Mouse (Mus musculus): ENCODE results near the gene Map3k11. TPM values are rescaled to one million over a fixed set of nuclear protein-coding genes. Genes with fewer than 3 reads are reported as not detected.
"Not testable (repeated sequence)": the region's sequence is repeated elsewhere in the genome, so short reads cannot be mapped to it uniquely, and the experiment has no call there.

Map3k11 gene
- total and polyA plus RNA-seq, 3 experiments, result 20.8 to 31.9 (median 23.2) TPM

DNA sequence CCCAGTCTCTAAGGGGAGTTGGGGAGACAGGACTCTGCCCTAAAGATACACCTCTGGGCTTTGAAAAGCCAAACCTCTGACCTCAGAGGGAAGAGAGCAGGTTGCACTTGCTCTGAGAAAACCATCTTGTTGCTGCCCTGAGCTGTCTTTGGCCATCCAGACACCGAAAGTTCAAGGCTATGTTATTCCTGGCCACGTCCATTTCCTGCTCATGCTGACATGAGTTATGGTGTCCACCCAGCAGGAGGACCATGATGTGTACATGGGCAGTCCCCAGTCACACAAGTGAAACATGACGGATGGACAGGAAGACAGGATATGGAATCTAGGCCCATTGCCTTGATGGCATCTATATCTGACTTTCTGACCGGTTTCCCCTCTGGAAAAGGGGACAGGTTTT lies 8.1 kb upstream of the Map3k11 start:
- Histone ChIP-seq H3K4me3 (no peak overlapping the region), H3K27ac (no peak overlapping the region), H3K27me3 (ENCODE audit: control insufficient read depth, insufficient read depth, low read length) (no peaks in the 10 kb centered on the region), H3K4me1 (ENCODE audit: control insufficient read depth, insufficient read depth, low read length) (no peaks in the 10 kb centered on the region), H3K79me2 (replicated peaks; ENCODE audit: control insufficient read depth, insufficient read depth, low read length) (no peaks in the 10 kb centered on the region), H3K9ac (ENCODE audit: low read depth, low read length) (no peak overlapping the region), H3K36me3 (ENCODE audit: control insufficient read depth, insufficient read depth, low read length) (no peaks in the 10 kb centered on the region)
- intact Hi-C loops (cut with DNase I), result loop anchor here (10.0 kb wide), 1 partner anchor 296 kb away; the partner anchor contains the start of gene Sart1
- WGBS, result 50% methylated on average over 4 of the region's 4 CpGs
- TF ChIP-seq POLR2A (IDR thresholded peaks at IDR 0.05; ENCODE audit: insufficient read depth, low read depth, low read length) (no peak), CTCF (IDR thresholded peaks at IDR 0.05) (no peak), EP300 (IDR thresholded peaks at IDR 0.05; ENCODE audit: insufficient read depth, low read depth, low read length) (no peak)
- DNase-seq, result no peak

DNA sequence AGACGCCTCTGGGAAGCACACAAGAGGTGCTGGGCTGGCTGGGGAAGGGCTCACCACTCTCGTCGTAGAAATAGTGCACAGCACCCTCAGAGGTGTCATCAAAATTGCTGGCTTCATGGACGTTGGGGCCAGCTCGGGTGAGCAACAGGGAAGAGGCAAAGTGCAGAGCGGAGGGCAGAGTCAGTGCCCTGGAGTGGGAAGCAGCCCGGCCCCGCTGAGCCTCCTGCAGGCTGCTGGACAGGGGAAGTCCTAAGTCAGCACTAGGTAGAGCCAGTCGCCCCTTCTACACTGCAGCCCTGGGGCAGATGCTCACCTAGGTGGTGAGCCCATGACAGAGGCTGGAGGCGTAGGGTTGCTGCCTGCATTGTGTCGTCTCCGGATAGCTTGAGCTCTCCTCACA lies 4.3 kb upstream of the Map3k11 start:
- no peak for TF ChIP-seq EP300 (IDR thresholded peaks at IDR 0.05; ENCODE audit: insufficient read depth, low read depth, low read length)
- intact Hi-C loops (cut with DNase I), result loop anchor here (10.0 kb wide), 1 partner anchor 299 kb away; the partner anchor contains the start of gene Sart1
- H3K36me3 ChIP-seq (ENCODE audit: control insufficient read depth, insufficient read depth, low read length), result no peaks in the 10 kb centered on the region
- H3K4me3 ChIP-seq, result no peak overlapping the region
- H3K27ac ChIP-seq, result no peak overlapping the region
- no peak for DNase-seq
- H3K4me1 ChIP-seq (ENCODE audit: control insufficient read depth, insufficient read depth, low read length), result peaks cover 4% of the 10 kb centered on the region; the same call in 1 of the 2 replicates
- no peak overlapping the region for H3K9ac ChIP-seq (ENCODE audit: low read depth, low read length)
- no peaks in the 10 kb centered on the region for H3K27me3 ChIP-seq (ENCODE audit: control insufficient read depth, insufficient read depth, low read length)
- no peaks in the 10 kb centered on the region for H3K79me2 ChIP-seq (replicated peaks; ENCODE audit: control insufficient read depth, insufficient read depth, low read length)
- 95% methylated on average over 12 of the region's 12 CpGs for WGBS

DNA sequence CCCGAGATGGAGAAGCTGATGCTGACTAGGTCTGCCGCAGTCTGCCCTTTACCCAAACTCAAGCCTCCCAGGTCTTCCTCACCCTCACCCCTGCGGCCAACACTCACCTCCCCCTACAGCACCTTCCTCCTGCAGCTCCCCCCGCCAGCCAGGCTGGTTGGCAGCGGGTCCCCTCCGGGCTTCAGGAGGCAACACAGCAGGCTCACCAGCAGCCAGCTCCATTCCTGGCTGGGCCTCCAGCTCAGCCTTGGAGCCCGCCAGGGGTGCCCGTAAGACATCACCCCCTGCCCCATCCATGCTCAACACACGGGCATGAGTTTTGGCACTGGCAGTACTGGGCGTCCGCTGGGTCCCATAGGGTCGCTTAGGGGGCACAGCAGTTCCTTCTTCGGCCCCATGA lies 3.6 kb upstream of the Map3k11 start:
- no peaks in the 10 kb centered on the region for H3K79me2 ChIP-seq (replicated peaks; ENCODE audit: control insufficient read depth, insufficient read depth, low read length)
- DNase-seq, result no peak
- H3K36me3 ChIP-seq (ENCODE audit: control insufficient read depth, insufficient read depth, low read length), result no peaks in the 10 kb centered on the region
- H3K27me3 ChIP-seq (ENCODE audit: control insufficient read depth, insufficient read depth, low read length), result no peaks in the 10 kb centered on the region
- no peak overlapping the region for H3K4me3 ChIP-seq
- intact Hi-C loops (cut with DNase I), result loop anchor here (5.0 to 10.0 kb wide), 3 partner anchors 38 to 300 kb away; partner anchors contain the start of genes Kat5 and Sart1
- H3K27ac ChIP-seq, result no peak overlapping the region
- no peak overlapping the region for H3K9ac ChIP-seq (ENCODE audit: low read depth, low read length)
- peaks cover 4% of the 10 kb centered on the region; the same call in 1 of the 2 replicates for H3K4me1 ChIP-seq (ENCODE audit: control insufficient read depth, insufficient read depth, low read length)
- TF ChIP-seq EP300 (IDR thresholded peaks at IDR 0.05; ENCODE audit: insufficient read depth, low read depth, low read length) (no peak), CTCF (IDR thresholded peaks at IDR 0.05) (no peak), POLR2A (IDR thresholded peaks at IDR 0.05; ENCODE audit: insufficient read depth, low read depth, low read length) (no peak)
- 87% methylated on average over 13 of the region's 13 CpGs for WGBS

DNA sequence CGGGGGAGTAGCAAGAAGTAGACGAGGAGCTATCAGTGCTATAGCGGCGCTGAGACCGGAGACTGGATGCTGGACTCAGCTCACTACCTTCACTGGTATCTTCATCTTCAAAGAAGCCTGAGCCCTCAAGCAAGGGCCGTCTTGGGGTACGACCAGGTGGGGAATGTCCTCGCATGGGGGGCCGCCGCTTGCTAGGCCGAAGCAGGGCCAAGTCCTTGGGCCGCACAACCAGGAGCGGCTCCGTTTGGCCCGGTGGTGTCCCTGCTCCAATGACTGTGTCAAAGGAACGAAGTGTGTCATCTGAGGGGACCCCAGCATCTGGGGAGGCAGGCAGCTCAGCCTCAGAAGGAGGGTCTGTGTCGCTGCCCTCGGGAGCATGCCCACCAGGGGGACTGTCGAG lies 3.1 kb upstream of the Map3k11 start:
- Histone ChIP-seq H3K4me1 (ENCODE audit: control insufficient read depth, insufficient read depth, low read length) (peaks cover 4% of the 10 kb centered on the region; the same call in 1 of the 2 replicates), H3K27me3 (ENCODE audit: control insufficient read depth, insufficient read depth, low read length) (no peaks in the 10 kb centered on the region), H3K27ac (no peak overlapping the region), H3K36me3 (ENCODE audit: control insufficient read depth, insufficient read depth, low read length) (no peaks in the 10 kb centered on the region), H3K79me2 (replicated peaks; ENCODE audit: control insufficient read depth, insufficient read depth, low read length) (peaks cover 2% of the 10 kb centered on the region), H3K9ac (ENCODE audit: low read depth, low read length) (no peak overlapping the region), H3K4me3 (no peak overlapping the region)
- intact Hi-C loops (cut with DNase I), result loop anchor here (5.0 to 10.0 kb wide), 3 partner anchors 38 to 301 kb away; partner anchors contain the start of genes Kat5 and Sart1
- no peak for TF ChIP-seq EP300 (IDR thresholded peaks at IDR 0.05; ENCODE audit: insufficient read depth, low read depth, low read length)
- no peak for TF ChIP-seq POLR2A (IDR thresholded peaks at IDR 0.05; ENCODE audit: insufficient read depth, low read depth, low read length)
- no peak for TF ChIP-seq CTCF (IDR thresholded peaks at IDR 0.05)
- 95% methylated on average over 19 of the region's 19 CpGs for WGBS
- no peak for DNase-seq

DNA sequence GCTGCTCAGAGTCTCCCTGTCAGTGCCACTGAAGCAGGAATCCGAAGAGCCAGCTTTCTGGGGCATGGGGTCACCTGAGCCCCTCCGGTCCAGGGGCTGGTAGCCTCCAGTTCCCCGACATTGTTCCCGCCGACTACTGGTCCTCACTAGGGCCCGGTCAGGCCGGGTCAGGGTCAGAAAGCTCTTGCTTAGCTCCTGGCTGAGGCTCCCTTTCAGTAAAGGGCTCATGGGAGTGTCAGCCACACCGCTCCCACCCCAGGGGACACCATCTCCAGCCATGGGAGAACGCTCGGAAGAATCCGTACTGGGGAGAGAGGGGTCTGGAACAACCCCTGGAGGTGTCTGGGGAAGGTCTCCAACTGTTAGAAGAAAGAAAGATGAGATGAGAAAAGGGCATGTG lies 2.7 kb upstream of the Map3k11 start:
- Histone ChIP-seq H3K4me3 (no peak overlapping the region), H3K36me3 (ENCODE audit: control insufficient read depth, insufficient read depth, low read length) (no peaks in the 10 kb centered on the region), H3K27me3 (ENCODE audit: control insufficient read depth, insufficient read depth, low read length) (no peaks in the 10 kb centered on the region), H3K79me2 (replicated peaks; ENCODE audit: control insufficient read depth, insufficient read depth, low read length) (peaks cover 6% of the 10 kb centered on the region), H3K9ac (ENCODE audit: low read depth, low read length) (no peak overlapping the region), H3K4me1 (ENCODE audit: control insufficient read depth, insufficient read depth, low read length) (peaks cover 4% of the 10 kb centered on the region; the same call in 1 of the 2 replicates), H3K27ac (no peak overlapping the region)
- 91% methylated on average over 11 of the region's 11 CpGs for WGBS
- TF ChIP-seq CTCF (IDR thresholded peaks at IDR 0.05) (no peak), EP300 (IDR thresholded peaks at IDR 0.05; ENCODE audit: insufficient read depth, low read depth, low read length) (no peak), POLR2A (IDR thresholded peaks at IDR 0.05; ENCODE audit: insufficient read depth, low read depth, low read length) (no peak)
- no peak for DNase-seq
- intact Hi-C loops (cut with DNase I), result loop anchor here (5.0 to 10.0 kb wide), 3 partner anchors 39 to 301 kb away; partner anchors contain the start of genes Kat5 and Sart1

DNA sequence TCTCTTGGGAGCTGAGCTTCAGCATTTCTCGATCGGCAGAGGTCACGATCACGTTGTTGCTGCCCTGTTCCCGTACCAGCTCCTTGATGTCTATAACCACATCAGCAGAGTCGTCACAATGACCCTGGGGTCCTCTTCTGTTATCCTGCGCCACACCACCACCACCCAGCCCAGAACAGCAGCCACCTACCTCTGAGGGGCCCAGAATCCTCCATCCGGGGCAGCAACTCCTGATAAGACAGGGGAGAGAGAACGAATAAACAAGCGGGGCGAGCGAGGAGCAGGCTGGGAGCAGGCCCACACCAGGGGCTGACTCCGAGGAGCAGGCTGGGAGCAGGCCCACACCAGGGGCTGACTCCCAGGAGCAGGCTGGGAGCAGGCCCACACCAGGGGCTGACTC lies 2.1 kb upstream of the Map3k11 start:
- Histone ChIP-seq H3K27ac (no peak overlapping the region), H3K79me2 (replicated peaks; ENCODE audit: control insufficient read depth, insufficient read depth, low read length) (peaks cover 6% of the 10 kb centered on the region), H3K4me1 (ENCODE audit: control insufficient read depth, insufficient read depth, low read length) (peaks cover 4% of the 10 kb centered on the region), H3K4me3 (no peak overlapping the region), H3K36me3 (ENCODE audit: control insufficient read depth, insufficient read depth, low read length) (no peaks in the 10 kb centered on the region), H3K9ac (ENCODE audit: low read depth, low read length) (no peak overlapping the region), H3K27me3 (ENCODE audit: control insufficient read depth, insufficient read depth, low read length) (no peaks in the 10 kb centered on the region)
- intact Hi-C loops (cut with DNase I), result loop anchor here (5.0 to 10.0 kb wide), 3 partner anchors 39 to 302 kb away; partner anchors contain the start of genes Kat5 and Sart1
- TF ChIP-seq CTCF (IDR thresholded peaks at IDR 0.05) (no peak), POLR2A (IDR thresholded peaks at IDR 0.05; ENCODE audit: insufficient read depth, low read depth, low read length) (no peak), EP300 (IDR thresholded peaks at IDR 0.05; ENCODE audit: insufficient read depth, low read depth, low read length) (no peak)
- 81% methylated on average over 13 of the region's 13 CpGs for WGBS
- no peak for DNase-seq

DNA sequence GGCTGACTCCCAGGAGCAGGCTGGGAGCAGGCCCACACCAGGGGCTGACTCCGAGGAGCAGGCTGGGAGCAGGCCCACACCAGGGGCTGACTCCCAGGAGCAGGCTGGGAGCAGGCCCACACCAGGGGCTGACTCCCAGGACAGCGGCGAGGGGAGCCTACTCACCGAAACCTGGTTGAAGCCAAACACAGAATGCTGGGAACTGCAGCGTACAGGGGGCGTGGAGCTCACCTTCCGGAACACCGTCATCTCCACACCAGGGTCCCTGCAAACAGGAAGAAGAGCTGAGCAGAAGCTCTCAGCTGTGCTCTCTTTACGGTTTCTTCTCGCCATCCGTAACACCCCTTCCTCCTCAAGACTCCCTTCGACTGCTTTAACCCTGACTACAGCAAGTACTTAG lies 1.6 kb upstream of the Map3k11 start:
- not testable (repeated sequence) for H3K4me3 ChIP-seq; H3K9ac ChIP-seq (ENCODE audit: low read depth, low read length); H3K27me3 ChIP-seq (ENCODE audit: control insufficient read depth, insufficient read depth, low read length); H3K79me2 ChIP-seq (replicated peaks; ENCODE audit: control insufficient read depth, insufficient read depth, low read length); H3K36me3 ChIP-seq (ENCODE audit: control insufficient read depth, insufficient read depth, low read length); H3K4me1 ChIP-seq (ENCODE audit: control insufficient read depth, insufficient read depth, low read length); DNase-seq; H3K27ac ChIP-seq
- 91% methylated on average over 12 of the region's 12 CpGs for WGBS
- intact Hi-C loops (cut with DNase I), result loop anchor here (5.0 to 10.0 kb wide), 3 partner anchors 40 to 302 kb away; partner anchors contain the start of genes Kat5 and Sart1
